Comparison of ENCODE assay signal across 26 mouse cellular contexts in genomic region chr7:118274851-118275250, GRCm38 (mm10). TPM values are rescaled to one million over a fixed set of nuclear protein-coding genes. Genes with fewer than 3 reads are reported as not detected.
A peak's percentile ranks its signal among the peaks of the same experiment; 100 is the strongest.
DNase-seq lines count a peak whose midpoint lies in the region; TF ChIP-seq lines count a peak whose summit lies in the region.
"Had no signal": no experiment of that assay in that cellular context is flagged by ENCODE, and none has a peak within 500 bp of the region (broad histone marks: within the 10 kb centered on the region; RNA-seq: fewer than 3 reads in every experiment).

No protein-coding gene starts in this region.

- DNase-seq in cerebellum, adult 9-11 months = peak; percentile 23
- DNase-seq in cerebellum, postnatal 25 days = no peak
- DNase-seq in thymus, postnatal 14 days = peak; percentile 69
- DNase-seq in heart, adult 18-20 months = no peak
- DNase-seq in spleen, postnatal 10 days (ENCODE audit: low spot score in 2 of 2) = no peak
- DNase-seq in gastrocnemius, postnatal 4 days (ENCODE audit: low spot score in 2 of 2) = no peak
- no peak for DNase-seq in urinary bladder, adult 2 months (ENCODE audit: low spot score)
- DNase-seq: adrenal gland, adult 8-10 months; cerebellum, postnatal 36 days; gastrocnemius, adult 2 months; kidney, adult 2 months; kidney, postnatal 4 days had no signal

- TF ChIP-seq POLR2A in small intestine, adult 2 months (IDR thresholded peaks at IDR 0.05; ENCODE audit: low read depth, low read length) = no peak

- no peak for TF ChIP-seq CTCF in small intestine, adult 2 months (IDR thresholded peaks at IDR 0.05; ENCODE audit: extremely low read depth, insufficient read length, insufficient replicate concordance, low read depth, low read length)

- H3K27ac ChIP-seq in small intestine, adult 2 months (ENCODE audit: insufficient read depth, low read depth, low read length) = peak overlapping the region; percentile 37; the same call in 1 of the 2 replicates
- H3K27ac ChIP-seq: embryonic facial prominence, embryonic 12.5 days; forebrain, embryonic 10.5 days; forebrain, embryonic 15.5 days; heart, embryonic 10.5 days; heart, embryonic 15.5 days; hindbrain, postnatal 0 days; intestine, embryonic 15.5 days; kidney, postnatal 0 days; limb, embryonic 13.5 days; lung, embryonic 15.5 days; midbrain, embryonic 13.5 days; neural tube, embryonic 15.5 days had no signal

- H3K36me3 ChIP-seq in small intestine, adult 2 months (ENCODE audit: control insufficient read depth, insufficient read depth, low read length) = no peaks in the 10 kb centered on the region
- H3K36me3 ChIP-seq: embryonic facial prominence, embryonic 12.5 days; forebrain, embryonic 10.5 days; forebrain, embryonic 15.5 days; heart, embryonic 10.5 days; heart, embryonic 15.5 days; intestine, embryonic 15.5 days; limb, embryonic 13.5 days; lung, embryonic 15.5 days; midbrain, embryonic 13.5 days; neural tube, embryonic 15.5 days had no signal

- peaks cover 25% of the 10 kb centered on the region for H3K4me1 ChIP-seq in small intestine, adult 2 months (ENCODE audit: control insufficient read depth, insufficient read depth, insufficient read length, low read length)
- H3K4me1 ChIP-seq: embryonic facial prominence, embryonic 12.5 days; forebrain, embryonic 15.5 days; heart, embryonic 15.5 days; lung, embryonic 15.5 days had no signal

- H3K4me3 ChIP-seq in small intestine, adult 2 months (ENCODE audit: low read depth, low read length) = no peak overlapping the region
- H3K4me3 ChIP-seq: embryonic facial prominence, embryonic 12.5 days; forebrain, embryonic 10.5 days; forebrain, embryonic 15.5 days; gastrocnemius, adult 2 months; heart, embryonic 10.5 days; heart, embryonic 15.5 days; intestine, embryonic 15.5 days; limb, embryonic 13.5 days; lung, embryonic 15.5 days; megakaryocyte, embryonic 14.5 days; midbrain, embryonic 13.5 days; neural tube, embryonic 15.5 days had no signal

- 87% methylated on average over 5 of the region's 5 CpGs for WGBS in small intestine, adult 2 months

- no peaks in the 10 kb centered on the region for H3K27me3 ChIP-seq in small intestine, adult 2 months (ENCODE audit: control insufficient read depth, insufficient read depth, low read length)
- H3K27me3 ChIP-seq: embryonic facial prominence, embryonic 12.5 days; forebrain, embryonic 15.5 days; heart, embryonic 15.5 days; intestine, embryonic 15.5 days; limb, embryonic 13.5 days; lung, embryonic 15.5 days; megakaryocyte, embryonic 14.5 days; midbrain, embryonic 13.5 days; neural tube, embryonic 15.5 days had no signal

RNA-seq across cellular contexts. Expression of gene Smg1, which starts 31.4 kb away (rescaled TPM):
- 20.1 and 38.3 TPM in 2 replicates for polyA plus RNA-seq in small intestine, adult 2 months (2012; rRNA removed)
- 10 to 100 TPM; 33.4 to 39.3 TPM for total RNA-seq in heart, adult 18-20 months (2021)
- total RNA-seq in gastrocnemius, postnatal 4 days (2021) = 10 to 100 TPM; 48.3 to 52.7 TPM
- 41.9 and 46.2 TPM in 2 replicates for polyA plus RNA-seq in urinary bladder, adult 2 months (2012; rRNA removed)

Comparison
In these comparisons a context has a peak if more than half of its experiments do, and no peak if none do; other contexts are left out.
1. DNase-seq: peak in cerebellum, adult 9-11 months (single experiment) and thymus, postnatal 14 days (single experiment); none in cerebellum, postnatal 25 days (0 of 2), heart, adult 18-20 months (0 of 2), spleen, postnatal 10 days (0 of 2), gastrocnemius, postnatal 4 days (0 of 2) and urinary bladder, adult 2 months (single experiment).